Mouse (Mus musculus): ENCODE measurements at regions not wholly inside any gene's neighbourhood (a gene's known extent, or its start where the extent isn't known, plus 50 kb on each side); places are given as distances from the start of the nearest gene placed in this dataset.

DNA sequence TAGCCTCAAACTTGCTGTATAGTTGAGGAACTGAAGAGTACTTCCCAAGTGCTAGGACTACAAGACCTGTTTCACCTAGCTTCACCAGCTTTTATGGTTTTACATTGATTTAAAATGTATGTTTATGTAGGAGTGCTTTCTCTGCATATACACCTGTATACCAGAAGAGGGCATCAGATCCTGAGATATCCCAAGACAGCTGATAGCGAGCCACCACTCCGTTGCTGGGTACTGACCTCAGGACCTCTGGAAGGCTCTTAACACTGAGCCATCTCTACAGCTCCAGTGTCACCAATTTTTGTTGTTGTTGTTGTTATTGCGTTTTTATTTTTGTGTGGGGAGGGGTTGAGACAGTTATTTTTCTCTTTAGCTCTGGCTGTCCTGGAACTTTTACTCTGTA is 55.9 kb upstream of the Ddx3x start:
- 8% methylated on average over 3 of the region's 3 CpGs for WGBS
- Histone ChIP-seq H3K9ac (no peak overlapping the region), H3K4me3 (replicated peaks) (no peak overlapping the region), H3K27ac (no peak overlapping the region), H3K36me3 (no peaks in the 10 kb centered on the region), H3K4me2 (no peak overlapping the region), H3K27me3 (replicated peaks) (no peaks in the 10 kb centered on the region), H3K4me1 (no peaks in the 10 kb centered on the region), H3K9me3 (no peaks in the 10 kb centered on the region)
- ATAC-seq (ENCODE audit: insufficient read depth, low FRiP score, low read depth) = no peak

DNA sequence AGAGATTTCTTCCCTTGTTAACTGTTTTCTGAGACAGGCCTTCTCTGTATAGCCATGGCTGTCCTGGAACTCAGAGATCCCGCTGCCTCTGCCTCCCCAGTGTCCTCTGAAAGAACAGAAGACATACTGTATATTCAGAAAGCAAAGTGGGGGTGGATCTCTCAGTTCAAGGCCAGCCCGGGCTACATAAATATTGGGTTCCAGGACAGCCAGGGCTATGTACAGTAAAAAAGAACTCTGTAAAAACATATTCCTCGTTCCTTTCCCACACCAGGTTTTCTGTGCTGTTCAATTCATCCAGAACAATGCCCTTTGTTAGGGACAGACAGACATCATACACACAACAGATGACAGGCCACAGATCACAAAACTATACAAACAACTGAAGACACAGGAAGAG is 54.3 kb upstream of the Ddx3x start:
- Histone ChIP-seq H3K27ac (no peak overlapping the region), H3K4me1 (no peaks in the 10 kb centered on the region), H3K9me3 (no peaks in the 10 kb centered on the region), H3K9ac (no peak overlapping the region), H3K36me3 (no peaks in the 10 kb centered on the region), H3K4me2 (no peak overlapping the region), H3K27me3 (replicated peaks) (no peaks in the 10 kb centered on the region), H3K4me3 (replicated peaks) (no peak overlapping the region)
- 68% methylated on average over 3 of the region's 3 CpGs for WGBS
- no peak for ATAC-seq (ENCODE audit: insufficient read depth, low FRiP score, low read depth)

DNA sequence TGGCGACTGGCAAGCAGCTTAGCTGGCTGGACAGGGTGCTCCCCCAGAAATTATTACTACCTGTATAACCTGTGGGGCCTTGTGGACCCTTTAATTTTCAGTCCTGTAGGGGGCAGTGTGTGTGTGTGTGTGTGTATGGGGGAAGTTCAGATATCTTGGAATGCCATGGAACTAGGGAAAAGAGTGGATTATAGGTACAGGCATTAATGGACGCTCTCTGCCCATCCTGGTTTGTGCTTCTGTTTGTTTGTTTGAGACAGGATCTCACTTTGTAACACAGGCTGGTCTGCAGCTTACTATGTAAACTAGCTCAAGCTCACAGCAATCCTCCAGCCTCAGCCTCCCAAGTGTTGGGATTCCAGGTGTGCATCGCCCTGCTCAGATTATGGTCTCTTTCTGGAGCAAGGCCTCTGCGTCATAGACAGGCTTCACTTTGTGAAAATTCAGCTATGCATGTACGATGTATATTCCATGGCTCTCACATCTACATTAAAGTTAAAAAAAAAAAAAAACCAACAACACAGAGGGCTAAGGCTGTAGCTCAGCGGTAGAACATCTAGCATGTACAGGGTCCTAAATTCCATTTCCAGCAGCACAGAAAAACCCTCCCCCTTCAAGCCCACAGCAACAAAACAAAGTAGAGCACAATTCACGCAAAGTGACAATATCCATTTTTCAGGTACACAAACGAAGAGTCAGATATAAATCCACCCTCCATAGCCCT is 50.7 kb upstream of the Ddx3x start:
- H3K4me2 ChIP-seq = peak overlapping the region; percentile 56
- H3K4me3 ChIP-seq (replicated peaks) = peak overlapping the region; percentile 38
- no peak overlapping the region for H3K9ac ChIP-seq
- no peaks in the 10 kb centered on the region for H3K9me3 ChIP-seq
- no peaks in the 10 kb centered on the region for H3K27me3 ChIP-seq (replicated peaks)
- peak overlapping the region; percentile 84 for H3K27ac ChIP-seq
- H3K4me1 ChIP-seq = no peaks in the 10 kb centered on the region
- 28% methylated on average over 8 of the region's 8 CpGs for WGBS
- no peaks in the 10 kb centered on the region for H3K36me3 ChIP-seq
- no peak for ATAC-seq (ENCODE audit: insufficient read depth, low FRiP score, low read depth)

DNA sequence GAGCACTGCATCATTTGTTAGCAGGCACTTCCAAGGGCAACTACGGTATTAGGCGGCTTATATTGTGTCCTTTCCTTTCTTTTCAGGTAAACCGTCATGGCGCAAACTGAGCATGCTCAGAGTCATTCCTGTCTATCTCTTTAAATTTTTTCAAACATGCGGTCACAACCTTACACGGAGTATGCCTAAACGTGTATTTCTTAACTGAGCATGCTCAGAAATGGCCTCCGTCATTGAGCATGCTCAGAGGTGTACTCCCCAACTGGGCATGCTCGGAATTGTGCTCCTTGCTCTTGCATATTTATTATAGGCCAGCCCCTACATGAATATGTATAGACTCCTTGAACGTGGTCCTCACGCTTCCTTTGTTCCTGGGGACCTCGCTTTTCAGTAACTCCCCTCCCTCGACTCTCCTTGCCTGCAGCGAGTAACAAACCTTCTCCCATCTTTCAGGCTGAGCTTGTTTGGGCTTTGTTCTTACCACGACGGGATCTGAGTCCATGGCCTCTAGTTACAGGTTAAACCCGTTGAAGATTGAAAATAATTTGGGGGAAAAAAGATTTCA is 50.1 kb upstream of the Ddx3x start:
- no peaks in the 10 kb centered on the region for H3K27me3 ChIP-seq (replicated peaks)
- peak overlapping the region; percentile 38 for H3K4me3 ChIP-seq (replicated peaks)
- no peaks in the 10 kb centered on the region for H3K9me3 ChIP-seq
- H3K4me1 ChIP-seq = no peaks in the 10 kb centered on the region
- H3K36me3 ChIP-seq = no peaks in the 10 kb centered on the region
- peak overlapping the region; percentile 56 for H3K4me2 ChIP-seq
- peak; percentile 99 for ATAC-seq (ENCODE audit: insufficient read depth, low FRiP score, low read depth)
- H3K9ac ChIP-seq = no peak overlapping the region
- peak overlapping the region; percentile 84 for H3K27ac ChIP-seq
- 12% methylated on average over 17 of the region's 17 CpGs for WGBS
